Mouse (Mus musculus): Measurements from ENCODE around the gene Ahcy. TPM values are rescaled to one million over a fixed set of nuclear protein-coding genes. Genes with fewer than 3 reads are reported as not detected.

The Ahcy gene
- total and polyA plus RNA-seq, 3 experiments: 364 to 529 (median 514) TPM

GRCm38 (mm10) chr2:155071027-155071426 is 3.3 kb downstream of the Ahcy start:
- Histone ChIP-seq H3K27me3 (replicated peaks) (no peaks in the 10 kb centered on the region), H3K9me3 (replicated peaks; ENCODE audit: low read length) (no peaks in the 10 kb centered on the region), H3K4me2 (ENCODE audit: insufficient read depth, low read depth, poor library complexity, severe bottlenecking) (peak overlapping the region; percentile 80), H3K79me2 (replicated peaks; ENCODE audit: control insufficient read depth, extremely low read depth, insufficient read depth, poor library complexity, severe bottlenecking) (peaks cover 66% of the 10 kb centered on the region), H3K27ac (ENCODE audit: insufficient read depth, low read depth) (no peak overlapping the region), H3K36me3 (replicated peaks in 1 of 2; ENCODE audit: control insufficient read depth in 1 of 2, insufficient read depth in 1 of 2, low read length in 1 of 2) (peaks cover 30 to 46% of the 10 kb centered on the region in 2 experiments), H3K4me3 (replicated peaks in 1 of 3; ENCODE audit: low read depth in 2 of 3, low read length in 2 of 3, poor library complexity in 1 of 3) (peak overlapping the region in 2 of 3 experiments; percentile 20 to 83), H3K9ac (ENCODE audit: insufficient read depth, low read depth) (peak overlapping the region; percentile 91), H3K4me1 (ENCODE audit: control insufficient read depth in 1 of 2, insufficient read depth in 2 of 2) (peaks cover 9 to 33% of the 10 kb centered on the region in 2 experiments; a peak in 3 of 4 replicates)
- in situ Hi-C loops (cut with MboI; ENCODE audit: low pct_ligation_motif_present, low pct_unique_long_range_greater_than_20kb, low sequenced_read_pairs) (no loop called here), dilution Hi-C loops (cut with MboI; ENCODE audit: extremely low pct_ligation_motif_present, extremely low pct_unique_long_range_greater_than_20kb, low sequenced_read_pairs) (no loop called here)
- no peak for DNase-seq (ENCODE audit: extremely low read depth)
- peak; percentile 81 for TF ChIP-seq MAFK (IDR thresholded peaks at IDR 0.05; ENCODE audit: insufficient replicate concordance, low read length)
- 0 out of 2 replicates have a peak, but pooled peaks have one; percentile 60 for TF ChIP-seq POLR2AphosphoS2 (IDR thresholded peaks at IDR 0.05; ENCODE audit: low read depth, low read length)
- no peak for TF ChIP-seq MEF2A (IDR thresholded peaks at IDR 0.05; ENCODE audit: borderline replicate concordance, low read depth, low read length)
- TF ChIP-seq MXI1 (IDR thresholded peaks at IDR 0.05; ENCODE audit: low read depth, low read length): 0 out of 2 replicates have a peak, but pooled peaks have one; percentile 39
- no peak for TF ChIP-seq PAX5 (IDR thresholded peaks at IDR 0.05; ENCODE audit: low read length)
- peak; percentile 52; the same call in 1 of the 2 replicates for TF ChIP-seq EP300 (IDR thresholded peaks at IDR 0.05; ENCODE audit: low read length)
- no peak for TF ChIP-seq USF1 (IDR thresholded peaks at IDR 0.05; ENCODE audit: low read depth, low read length)
- 0 out of 2 replicates have a peak, but pooled peaks have one; percentile 27 for TF ChIP-seq SIN3A (IDR thresholded peaks at IDR 0.05; ENCODE audit: low read length)

DNA sequence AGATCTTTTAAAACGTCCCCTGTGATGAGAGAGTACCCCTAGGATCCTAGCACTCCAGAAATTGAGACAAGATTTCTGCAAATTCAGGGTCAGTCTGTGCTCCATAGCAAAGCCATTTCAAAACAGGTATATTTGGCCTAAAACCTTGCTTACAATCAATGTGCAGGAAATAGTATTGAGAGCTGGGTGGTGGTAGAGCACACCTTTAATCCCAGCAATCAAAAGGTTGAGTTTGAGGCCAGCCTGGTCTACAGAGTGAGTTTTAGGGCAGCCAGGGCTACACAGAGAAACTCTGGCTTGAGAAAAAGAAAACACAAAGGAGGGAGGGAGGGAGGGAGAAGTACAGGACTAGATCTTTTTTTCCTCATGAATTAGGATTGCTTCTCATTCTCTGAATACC is 16.9 kb downstream of the Ahcy start:
- TF ChIP-seq ZC3H11A (IDR thresholded peaks at IDR 0.05; ENCODE audit: low read depth, low read length): no peak
- DNase-seq (ENCODE audit: extremely low read depth): no peak
- no peaks in the 10 kb centered on the region for H3K79me2 ChIP-seq (replicated peaks; ENCODE audit: control insufficient read depth, extremely low read depth, insufficient read depth, poor library complexity, severe bottlenecking)
- no peak overlapping the region for H3K9ac ChIP-seq (ENCODE audit: insufficient read depth, low read depth)
- peaks cover 0 to 35% of the 10 kb centered on the region in 2 experiments; a peak in 3 of 4 replicates for H3K4me1 ChIP-seq (ENCODE audit: control insufficient read depth in 1 of 2, insufficient read depth in 2 of 2)
- in situ Hi-C loops (cut with MboI; ENCODE audit: low pct_ligation_motif_present, low pct_unique_long_range_greater_than_20kb, low sequenced_read_pairs) (no loop called here), dilution Hi-C loops (cut with MboI; ENCODE audit: extremely low pct_ligation_motif_present, extremely low pct_unique_long_range_greater_than_20kb, low sequenced_read_pairs) (no loop called here)
- H3K4me2 ChIP-seq (ENCODE audit: insufficient read depth, low read depth, poor library complexity, severe bottlenecking): no peak overlapping the region
- peaks cover 29 to 72% of the 10 kb centered on the region in 2 experiments for H3K36me3 ChIP-seq (replicated peaks in 1 of 2; ENCODE audit: control insufficient read depth in 1 of 2, insufficient read depth in 1 of 2, low read length in 1 of 2)
- no peak overlapping the region for H3K27ac ChIP-seq (ENCODE audit: insufficient read depth, low read depth)
- no peak overlapping the region for H3K4me3 ChIP-seq (replicated peaks in 1 of 3; ENCODE audit: low read depth in 2 of 3, low read length in 2 of 3, poor library complexity in 1 of 3)
- no peaks in the 10 kb centered on the region for H3K9me3 ChIP-seq (replicated peaks; ENCODE audit: low read length)
- H3K27me3 ChIP-seq (replicated peaks): no peaks in the 10 kb centered on the region

- no peaks in the 10 kb centered on the region for H3K79me2 ChIP-seq (replicated peaks; ENCODE audit: control insufficient read depth, extremely low read depth, insufficient read depth, poor library complexity, severe bottlenecking)
- H3K4me1 ChIP-seq (ENCODE audit: control insufficient read depth in 1 of 2, insufficient read depth in 2 of 2): peaks cover 4 to 46% of the 10 kb centered on the region in 2 experiments
- no peak for DNase-seq (ENCODE audit: extremely low read depth)
- in situ Hi-C loops (cut with MboI; ENCODE audit: low pct_ligation_motif_present, low pct_unique_long_range_greater_than_20kb, low sequenced_read_pairs): no loop called here
- no peak overlapping the region for H3K4me3 ChIP-seq (replicated peaks in 1 of 3; ENCODE audit: low read depth in 2 of 3, low read length in 2 of 3, poor library complexity in 1 of 3)
- no peaks in the 10 kb centered on the region for H3K9me3 ChIP-seq (replicated peaks; ENCODE audit: low read length)
- peaks cover 18 to 64% of the 10 kb centered on the region in 2 experiments for H3K36me3 ChIP-seq (replicated peaks in 1 of 2; ENCODE audit: control insufficient read depth in 1 of 2, insufficient read depth in 1 of 2, low read length in 1 of 2)
- H3K4me2 ChIP-seq (ENCODE audit: insufficient read depth, low read depth, poor library complexity, severe bottlenecking): no peak overlapping the region
- no peak overlapping the region for H3K9ac ChIP-seq (ENCODE audit: insufficient read depth, low read depth)
- H3K27me3 ChIP-seq (replicated peaks): no peaks in the 10 kb centered on the region
- TF ChIP-seq MEF2A (IDR thresholded peaks at IDR 0.05; ENCODE audit: borderline replicate concordance, low read depth, low read length): no peak
- no peak for TF ChIP-seq NRF1 (IDR thresholded peaks at IDR 0.05; ENCODE audit: low read depth, low read length)
- no peak for TF ChIP-seq TCF12 (IDR thresholded peaks at IDR 0.05; ENCODE audit: low read depth, low read length)
- no peak for TF ChIP-seq ZKSCAN1 (IDR thresholded peaks at IDR 0.05; ENCODE audit: borderline replicate concordance, low read depth, low read length)
- no peak for TF ChIP-seq TBP (conservative IDR thresholded peaks at IDR 0.05; ENCODE audit: low read depth, low read length)
- no peak for TF ChIP-seq HCFC1 (IDR thresholded peaks at IDR 0.05; ENCODE audit: low read depth, low read length)
- TF ChIP-seq POLR2AphosphoS2 (IDR thresholded peaks at IDR 0.05; ENCODE audit: low read depth, low read length): no peak
- no peak for TF ChIP-seq CHD2 (IDR thresholded peaks at IDR 0.05; ENCODE audit: low read length)
- no peak for TF ChIP-seq GABPA (IDR thresholded peaks at IDR 0.05; ENCODE audit: insufficient replicate concordance, low read depth, low read length)
- no peak for TF ChIP-seq USF2 (conservative IDR thresholded peaks at IDR 0.05; ENCODE audit: low read depth, low read length)
- TF ChIP-seq SIN3A (IDR thresholded peaks at IDR 0.05; ENCODE audit: low read length): no peak
- TF ChIP-seq ETS1 (conservative IDR thresholded peaks at IDR 0.05; ENCODE audit: low read depth, low read length): no peak
- TF ChIP-seq MAZ (IDR thresholded peaks at IDR 0.05; ENCODE audit: low read depth, low read length): no peak
- dilution Hi-C loops (cut with MboI; ENCODE audit: extremely low pct_ligation_motif_present, extremely low pct_unique_long_range_greater_than_20kb, low sequenced_read_pairs): no loop called here
- no peak overlapping the region for H3K27ac ChIP-seq (ENCODE audit: insufficient read depth, low read depth)
Observed at GRCm38 (mm10) chr2:155056076-155056578, 18.2 kb downstream of the Ahcy start.

All from CH12.LX (cell line).